Mouse (Mus musculus): Measurements from ENCODE around the gene Pgbd5. TPM values are rescaled to one million over a fixed set of nuclear protein-coding genes. Genes with fewer than 3 reads are reported as not detected.

The Pgbd5 gene
- not detected for polyA plus RNA-seq (2017; shearing (Covaris generic))

GRCm38 (mm10) chr8:124439558-124439957 lies at the start of gene Pgbd5:
Gene Pgbd5 (minus strand): TSS chr8:124439658.

Other genes with a start within 250 kb of the Pgbd5 start
- gene Galnt2, start 208.3 kb downstream of the Pgbd5 start, polyA plus RNA-seq (2017; shearing (Covaris generic)), result 12.6 TPM
- 73.1 TPM for gene Cog2, start 81.1 kb upstream of the Pgbd5 start, polyA plus RNA-seq (2017; shearing (Covaris generic))
- gene Agt, start 130.0 kb upstream of the Pgbd5 start, polyA plus RNA-seq (2017; shearing (Covaris generic)), result not detected
- gene Capn9, start 136.5 kb upstream of the Pgbd5 start, polyA plus RNA-seq (2017; shearing (Covaris generic)), result not detected
- 0.84 TPM for gene 2310022B05Rik, start 223.7 kb upstream of the Pgbd5 start, polyA plus RNA-seq (2017; shearing (Covaris generic))